Mouse (Mus musculus) CH12.LX (cell line): ENCODE measurements around the gene Zfp11. TPM values are rescaled to one million over a fixed set of nuclear protein-coding genes. Genes with fewer than 3 reads are reported as not detected.

Source experiments
- DNase-seq: peaks from one replicate; pipeline ENCODE4 v3.0.0-alpha.2; 2013; ENCODE audit errors: extremely low read depth
- H3K27ac ChIP-seq: 2 replicates; pipeline ENCODE4 v1.5.1; 2012; ENCODE audit warnings: low read depth, mild to moderate bottlenecking, control low read depth, moderate library complexity; ENCODE audit not compliant: insufficient read depth
- H3K27me3 ChIP-seq: replicated peaks from 2 replicates; pipeline ENCODE3; 2012; ENCODE audit warnings: inconsistent platforms
- H3K36me3 ChIP-seq, 2 experiments: replicated peaks in 1 of 2; 2 replicates each; pipeline versions ENCODE3 to v1.6.1; 2012; ENCODE audit warnings: inconsistent platforms in 1 of 2, low read length in 1 of 2, mild to moderate bottlenecking in 1 of 2, mixed read lengths in 1 of 2, moderate library complexity in 1 of 2; ENCODE audit not compliant: control insufficient read depth in 1 of 2, insufficient read depth in 1 of 2
- H3K4me1 ChIP-seq, 2 experiments: 2 replicates each; pipeline ENCODE4 v1.6.1; 2012; ENCODE audit warnings: inconsistent platforms in 1 of 2, moderate library complexity in 1 of 2; ENCODE audit not compliant: insufficient read depth in 2 of 2, control insufficient read depth in 1 of 2
- H3K4me2 ChIP-seq: 2 replicates; pipeline ENCODE4 v1.6.1; 2012; ENCODE audit warnings: low read depth, mild to moderate bottlenecking, control low read depth; ENCODE audit not compliant: poor library complexity, insufficient read depth, severe bottlenecking
- H3K4me3 ChIP-seq, 3 experiments: fragments of 150-350 bp in 1 of 3; sonication (generic) in 1 of 3; replicated peaks in 1 of 3; 2 replicates each; pipeline versions ENCODE3 to v1.5.1; 2011 to 2012; ENCODE audit warnings: low read depth in 2 of 3, low read length in 2 of 3, mild to moderate bottlenecking in 2 of 3, moderate library complexity in 2 of 3, control low read depth in 1 of 3, improper control_type of control experiment in 1 of 3, inconsistent platforms in 1 of 3, mixed read lengths in 1 of 3; ENCODE audit not compliant: poor library complexity in 1 of 3
- H3K79me2 ChIP-seq: replicated peaks from 2 replicates; pipeline ENCODE4 v1.6.1; 2012; ENCODE audit warnings: mild to moderate bottlenecking, moderate library complexity; ENCODE audit not compliant: control insufficient read depth, poor library complexity, insufficient read depth, severe bottlenecking; ENCODE audit errors: extremely low read depth
- H3K9ac ChIP-seq: 2 replicates; pipeline ENCODE4 v1.6.1; 2012; ENCODE audit warnings: low read depth, mild to moderate bottlenecking, control low read depth, moderate library complexity; ENCODE audit not compliant: insufficient read depth
- H3K9me3 ChIP-seq: replicated peaks from 2 replicates; pipeline ENCODE3; 2012; ENCODE audit warnings: low read length, inconsistent platforms, mixed read lengths
- BHLHE40 ChIP-seq: IDR thresholded peaks from 2 replicates; pipeline ENCODE4 v1.6.1; 2011; ENCODE audit warnings: mild to moderate bottlenecking, low read depth, low read length, improper control_type of control experiment
- CHD1 ChIP-seq: IDR thresholded peaks from 2 replicates; pipeline ENCODE4 v1.6.1; 2012; ENCODE audit warnings: low read depth, low read length, improper control_type of control experiment, inconsistent platforms
- CHD2 ChIP-seq: IDR thresholded peaks from 2 replicates; pipeline ENCODE4 v1.6.1; 2011; ENCODE audit warnings: low read length, improper control_type of control experiment
- GABPA ChIP-seq: IDR thresholded peaks from 2 replicates; pipeline ENCODE4 v1.6.1; 2012; ENCODE audit warnings: low read depth, low read length, improper control_type of control experiment, inconsistent platforms; ENCODE audit not compliant: insufficient replicate concordance
- HCFC1 ChIP-seq: IDR thresholded peaks from 2 replicates; pipeline ENCODE4 v1.6.1; 2012; ENCODE audit warnings: low read depth, mild to moderate bottlenecking, inconsistent platforms, low read length, improper control_type of control experiment
- KAT2A ChIP-seq: IDR thresholded peaks from 2 replicates; pipeline ENCODE4 v1.6.1; 2012; ENCODE audit warnings: low read length, improper control_type of control experiment, inconsistent platforms; ENCODE audit not compliant: insufficient replicate concordance
- MAZ ChIP-seq: IDR thresholded peaks from 2 replicates; pipeline ENCODE4 v1.6.1; 2012; ENCODE audit warnings: low read depth, mild to moderate bottlenecking, inconsistent platforms, low read length, improper control_type of control experiment, moderate library complexity
- MXI1 ChIP-seq: IDR thresholded peaks from 2 replicates; pipeline ENCODE4 v1.6.1; 2011; ENCODE audit warnings: mild to moderate bottlenecking, low read depth, low read length, improper control_type of control experiment
- NELFE ChIP-seq: IDR thresholded peaks from 2 replicates; pipeline ENCODE4 v1.6.1; 2011; ENCODE audit warnings: low read depth, low read length, improper control_type of control experiment
- RAD21 ChIP-seq: IDR thresholded peaks from 2 replicates; pipeline ENCODE4 v1.6.1; 2011; ENCODE audit warnings: low read depth, mild to moderate bottlenecking, low read length, improper control_type of control experiment, moderate library complexity
- RCOR1 ChIP-seq: conservative IDR thresholded peaks from 2 replicates; pipeline ENCODE4 v1.6.1; 2012; ENCODE audit warnings: low read depth, mild to moderate bottlenecking, inconsistent platforms, low read length, improper control_type of control experiment
- SIN3A ChIP-seq: IDR thresholded peaks from 2 replicates; pipeline ENCODE4 v1.6.1; 2012; ENCODE audit warnings: low read length, improper control_type of control experiment, inconsistent platforms
- SMC3 ChIP-seq: IDR thresholded peaks from 2 replicates; pipeline ENCODE4 v1.6.1; 2011; ENCODE audit warnings: low read depth, low read length, improper control_type of control experiment
- TBP ChIP-seq: conservative IDR thresholded peaks from 2 replicates; pipeline ENCODE4 v1.6.1; 2011; ENCODE audit warnings: low read depth, low read length, improper control_type of control experiment
- TCF12 ChIP-seq: IDR thresholded peaks from 2 replicates; pipeline ENCODE4 v1.6.1; 2014; ENCODE audit warnings: low read depth, mild to moderate bottlenecking, inconsistent platforms, low read length, improper control_type of control experiment
- ZC3H11A ChIP-seq: IDR thresholded peaks from 2 replicates; pipeline ENCODE4 v1.6.1; 2012; ENCODE audit warnings: low read depth, mild to moderate bottlenecking, inconsistent platforms, low read length, improper control_type of control experiment
- ZNF384 ChIP-seq: IDR thresholded peaks from 2 replicates; pipeline ENCODE4 v1.6.1; 2012; ENCODE audit warnings: low read depth, low read length, improper control_type of control experiment, inconsistent platforms
- dilution Hi-C: fragments of 300-500 bp; cut with MboI; formaldehyde crosslinking; loops from 2 replicates; pipeline ENCODE4 v1.14.3; 2020; ENCODE audit warnings: low sequenced_read_pairs; ENCODE audit not compliant: extremely low pct_unique_long_range_greater_than_20kb, extremely low pct_ligation_motif_present
- in situ Hi-C: fragments of 300-500 bp; cut with MboI; formaldehyde crosslinking; loops from 3 replicates; pipeline ENCODE4 v1.14.3; 2019; ENCODE audit warnings: low sequenced_read_pairs, low pct_ligation_motif_present, low pct_unique_long_range_greater_than_20kb, mixed read lengths
- polyA plus RNA-seq: library from polyadenylated mRNA; unstranded; fragments of >175 nt; gene quantifications from 2 replicates; pipeline ENCODE4 v1.2.1, GENCODE M21; 2012; ENCODE audit warnings: low read depth; ENCODE audit not compliant: insufficient read length
- total RNA-seq, 2 experiments: library from RNA; depleted of rRNA; stranded (reverse); fragments of 300-350 nt in 1 of 2; fragments of >200 nt in 1 of 2; gene quantifications; 2 replicates each; pipeline ENCODE4 v1.2.3; 2012 to 2014

Gene Zfp11
- total and polyA plus RNA-seq, 3 experiments: not detected

- no peak overlapping the region for H3K27ac ChIP-seq
- in situ Hi-C loops: no loop called here
- H3K9me3 ChIP-seq: no peaks in the 10 kb centered on the region
- DNase-seq: no peak
- H3K36me3 ChIP-seq: no peaks in the 10 kb centered on the region
- dilution Hi-C loops: no loop called here
- H3K4me1 ChIP-seq: no peaks in the 10 kb centered on the region
- TF ChIP-seq RCOR1 (no peak), KAT2A (no peak), TBP (no peak), SIN3A (no peak), NELFE (no peak), GABPA (no peak)
- no peak overlapping the region for H3K9ac ChIP-seq
- H3K4me2 ChIP-seq: no peak overlapping the region
- no peaks in the 10 kb centered on the region for H3K79me2 ChIP-seq
- peaks cover 46% of the 10 kb centered on the region for H3K27me3 ChIP-seq
- no peak overlapping the region for H3K4me3 ChIP-seq
Observed at GRCm38 (mm10) chr5:129690528-129690927, 20.6 kb upstream of the Zfp11 start.

GRCm38 (mm10) chr5:129687621-129688020, 17.7 kb upstream of the Zfp11 start:
- TF ChIP-seq RAD21 (no peak), BHLHE40 (no peak), CHD2 (no peak), MAZ (no peak), ZNF384 (no peak), TCF12 (no peak), GABPA (no peak), ZC3H11A (no peak), NELFE (no peak), HCFC1 (no peak), MXI1 (no peak), CHD1 (no peak), SMC3 (no peak)
- no peaks in the 10 kb centered on the region for H3K36me3 ChIP-seq
- no peak overlapping the region for H3K4me2 ChIP-seq
- no peak overlapping the region for H3K9ac ChIP-seq
- no peaks in the 10 kb centered on the region for H3K4me1 ChIP-seq
- no peak overlapping the region for H3K4me3 ChIP-seq
- dilution Hi-C loops: no loop called here
- H3K27me3 ChIP-seq: peaks cover 50% of the 10 kb centered on the region
- no peaks in the 10 kb centered on the region for H3K79me2 ChIP-seq
- in situ Hi-C loops: no loop called here
- H3K9me3 ChIP-seq: no peaks in the 10 kb centered on the region
- DNase-seq: no peak
- no peak overlapping the region for H3K27ac ChIP-seq
